Mouse (Mus musculus) hindbrain, embryonic 10.5 days (tissue): ENCODE results near the gene Cyp39a1. TPM values are rescaled to one million over a fixed set of nuclear protein-coding genes. Genes with fewer than 3 reads are reported as not detected.

Source experiments
- DNase-seq: peaks from one replicate; pipeline ENCODE4 v3.0.0-alpha.2; 2017; ENCODE audit warnings: low spot score
- H3K27ac ChIP-seq: fragments of 300-500 bp; sonication (generic); 2 replicates; pipeline ENCODE4 v1.5.1; 2016; ENCODE audit warnings: mild to moderate bottlenecking, moderate library complexity
- H3K27me3 ChIP-seq: fragments of 300-500 bp; sonication (generic); 2 replicates; pipeline ENCODE4 v1.6.1; 2016; ENCODE audit warnings: mild to moderate bottlenecking; ENCODE audit not compliant: poor library complexity, insufficient read depth, severe bottlenecking
- H3K36me3 ChIP-seq: fragments of 300-500 bp; sonication (generic); 2 replicates; pipeline ENCODE4 v1.6.1; 2016; ENCODE audit warnings: mild to moderate bottlenecking, moderate library complexity
- H3K4me1 ChIP-seq: fragments of 300-500 bp; sonication (generic); replicated peaks from 2 replicates; pipeline ENCODE4 v1.6.1; 2016; ENCODE audit warnings: mild to moderate bottlenecking
- H3K4me3 ChIP-seq: fragments of 300-500 bp; sonication (generic); 2 replicates; pipeline ENCODE4 v1.5.1; 2016; ENCODE audit warnings: mild to moderate bottlenecking, moderate library complexity
- H3K9me3 ChIP-seq: fragments of 300-500 bp; sonication (generic); 2 replicates; pipeline ENCODE4 v1.6.1; 2016; ENCODE audit warnings: mild to moderate bottlenecking, moderate library complexity
- WGBS: fragments of 180-500 bp; shearing (Covaris S2); methylation state at CpG from one replicate; pipeline ENCODE4 v1.1.7; 2016; 5-methylcytosine and 5-hydroxymethylcytosine counted together
- polyA plus RNA-seq: library from polyadenylated mRNA; unstranded; fragments of >200 nt; fragmentation: Nextera tagmentation; extraction: Ambion mirVana; gene quantifications from 2 replicates; pipeline ENCODE4 v1.2.1, GENCODE M21; 2016

Gene Cyp39a1
- polyA plus RNA-seq, 1 experiment from 2014 or later = 28.2 TPM

GRCm38 (mm10) chr17:43743933-43744332 lies 76.7 kb downstream of the Cyp39a1 start:
- Histone ChIP-seq H3K4me3 (no peak overlapping the region), H3K27me3 (no peaks in the 10 kb centered on the region), H3K27ac (no peak overlapping the region), H3K36me3 (peaks cover 19% of the 10 kb centered on the region), H3K4me1 (no peaks in the 10 kb centered on the region), H3K9me3 (no peaks in the 10 kb centered on the region)
- 86% methylated on average over 5 of the region's 5 CpGs for WGBS
- no peak for DNase-seq

- no peaks in the 10 kb centered on the region for H3K9me3 ChIP-seq
Measured at GRCm38 (mm10) chr17:43744425-43744824, 77.2 kb downstream of the Cyp39a1 start.

GRCm38 (mm10) chr17:43751146-43751545 lies 83.9 kb downstream of the Cyp39a1 start:
- no peak for DNase-seq
- Histone ChIP-seq H3K4me3 (no peak overlapping the region), H3K27me3 (no peaks in the 10 kb centered on the region), H3K36me3 (peaks cover 18% of the 10 kb centered on the region), H3K27ac (no peak overlapping the region), H3K4me1 (no peaks in the 10 kb centered on the region), H3K9me3 (no peaks in the 10 kb centered on the region)
- 91% methylated on average over 6 of the region's 6 CpGs for WGBS

More at GRCm38 (mm10) chr17:43744425-43744824, 77.2 kb downstream of the Cyp39a1 start:
- no peak for DNase-seq
- Histone ChIP-seq H3K27me3 (no peaks in the 10 kb centered on the region), H3K4me3 (no peak overlapping the region), H3K27ac (no peak overlapping the region), H3K4me1 (no peaks in the 10 kb centered on the region), H3K36me3 (peaks cover 21% of the 10 kb centered on the region)
- WGBS = 71% methylated on average over 4 of the region's 4 CpGs

GRCm38 (mm10) chr17:43752811-43753210 lies 85.6 kb downstream of the Cyp39a1 start:
- Histone ChIP-seq H3K27me3 (no peaks in the 10 kb centered on the region), H3K36me3 (peaks cover 11% of the 10 kb centered on the region; the same call in 1 of the 2 replicates), H3K4me3 (no peak overlapping the region), H3K27ac (no peak overlapping the region), H3K9me3 (no peaks in the 10 kb centered on the region), H3K4me1 (no peaks in the 10 kb centered on the region)
- WGBS = 92% methylated on average over 1 of the region's 1 CpGs
- no peak for DNase-seq

GRCm38 (mm10) chr17:43754687-43755086 lies 87.5 kb downstream of the Cyp39a1 start:
- Histone ChIP-seq H3K36me3 (0 out of 2 replicates have a peak, but pooled peaks cover 5% of the 10 kb centered on the region), H3K4me3 (no peak overlapping the region), H3K9me3 (no peaks in the 10 kb centered on the region), H3K4me1 (no peaks in the 10 kb centered on the region), H3K27ac (no peak overlapping the region), H3K27me3 (no peaks in the 10 kb centered on the region)
- no peak for DNase-seq
- 73% methylated on average over 5 of the region's 5 CpGs for WGBS

GRCm38 (mm10) chr17:43758607-43759259 lies 91.5 kb downstream of the Cyp39a1 start:
- Histone ChIP-seq H3K27ac (no peak overlapping the region), H3K9me3 (no peaks in the 10 kb centered on the region), H3K4me1 (no peaks in the 10 kb centered on the region), H3K27me3 (no peaks in the 10 kb centered on the region), H3K36me3 (no peaks in the 10 kb centered on the region), H3K4me3 (no peak overlapping the region)
- no peak for DNase-seq
- WGBS = 65% methylated on average over 15 of the region's 15 CpGs

- 77% methylated on average over 4 of the region's 4 CpGs for WGBS
- H3K27ac ChIP-seq = no peak overlapping the region
- no peaks in the 10 kb centered on the region for H3K9me3 ChIP-seq
- H3K4me3 ChIP-seq = no peak overlapping the region
- no peaks in the 10 kb centered on the region for H3K27me3 ChIP-seq
- no peak for DNase-seq
- no peaks in the 10 kb centered on the region for H3K4me1 ChIP-seq
- no peaks in the 10 kb centered on the region for H3K36me3 ChIP-seq
Measured at GRCm38 (mm10) chr17:43784531-43784930, 117.3 kb downstream of the Cyp39a1 start.

- Histone ChIP-seq H3K27ac (no peak overlapping the region), H3K9me3 (no peaks in the 10 kb centered on the region), H3K4me3 (no peak overlapping the region), H3K27me3 (no peaks in the 10 kb centered on the region), H3K36me3 (no peaks in the 10 kb centered on the region), H3K4me1 (no peaks in the 10 kb centered on the region)
- DNase-seq = no peak
- WGBS = 95% methylated on average over 5 of the region's 5 CpGs
Measured at GRCm38 (mm10) chr17:43788222-43788621, 121.0 kb downstream of the Cyp39a1 start.

GRCm38 (mm10) chr17:43789376-43789775 lies 122.2 kb downstream of the Cyp39a1 start:
- H3K27me3 ChIP-seq = no peaks in the 10 kb centered on the region
- H3K9me3 ChIP-seq = no peaks in the 10 kb centered on the region
- no peaks in the 10 kb centered on the region for H3K36me3 ChIP-seq
- no peaks in the 10 kb centered on the region for H3K4me1 ChIP-seq
- no peak overlapping the region for H3K27ac ChIP-seq
- no peak for DNase-seq
- H3K4me3 ChIP-seq = no peak overlapping the region

- H3K9me3 ChIP-seq = no peaks in the 10 kb centered on the region
- no peak for DNase-seq
- H3K27ac ChIP-seq = no peak overlapping the region
- 93% methylated on average over 3 of the region's 3 CpGs for WGBS
- no peaks in the 10 kb centered on the region for H3K36me3 ChIP-seq
- H3K4me3 ChIP-seq = no peak overlapping the region
- H3K4me1 ChIP-seq = no peaks in the 10 kb centered on the region
- no peaks in the 10 kb centered on the region for H3K27me3 ChIP-seq
Measured at GRCm38 (mm10) chr17:43791751-43792150, 124.5 kb downstream of the Cyp39a1 start.

- H3K36me3 ChIP-seq = no peaks in the 10 kb centered on the region
- H3K4me3 ChIP-seq = no peak overlapping the region
- no peaks in the 10 kb centered on the region for H3K27me3 ChIP-seq
- no peaks in the 10 kb centered on the region for H3K9me3 ChIP-seq
- no peaks in the 10 kb centered on the region for H3K4me1 ChIP-seq
- WGBS = 68% methylated on average over 1 of the region's 1 CpGs
- H3K27ac ChIP-seq = no peak overlapping the region
- no peak for DNase-seq
Measured at GRCm38 (mm10) chr17:43794731-43795280, 127.6 kb downstream of the Cyp39a1 start.
